Mouse (Mus musculus) ES-Bruce4 (cell line): ENCODE measurements around the gene 2310034G01Rik.

ENCODE experiments used
- CTCF ChIP-seq: IDR thresholded peaks from one replicate; pipeline ENCODE4 v1.8.1; 2011; ENCODE audit warnings: low read depth, low read length
- EP300 ChIP-seq: IDR thresholded peaks from 2 replicates; pipeline ENCODE4 v1.6.1; 2011; ENCODE audit warnings: low read depth, low read length; ENCODE audit not compliant: insufficient read depth
- POLR2A ChIP-seq: IDR thresholded peaks from one replicate; pipeline ENCODE4 v1.8.1; 2011; ENCODE audit warnings: low read length; ENCODE audit not compliant: insufficient read depth

DNA sequence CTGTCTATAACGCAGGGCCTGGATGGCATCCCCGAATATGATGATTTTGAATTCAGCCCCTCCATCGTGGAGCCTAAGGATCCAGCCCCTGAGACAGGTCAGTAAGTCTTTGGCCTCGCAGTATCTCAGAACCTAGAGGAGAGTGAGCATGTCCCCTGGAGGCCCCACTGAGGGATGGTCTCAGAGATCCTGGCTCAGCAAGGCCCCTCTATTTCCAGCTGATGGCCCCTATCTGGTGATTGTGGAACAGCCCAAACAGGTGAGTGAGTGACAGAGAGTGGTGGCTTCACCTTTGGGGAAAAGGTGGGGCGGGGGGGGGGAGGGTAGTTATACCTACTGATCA, 43.9 kb downstream of the 2310034G01Rik start:
- no peak for TF ChIP-seq EP300
- TF ChIP-seq POLR2A: no peak
- TF ChIP-seq CTCF: no peak
